Mouse (Mus musculus) B cell, adult 62 days (primary cell): ENCODE measurements around the gene Gm10256. TPM values are rescaled to one million over a fixed set of nuclear protein-coding genes. Genes with fewer than 3 reads are reported as not detected.

ENCODE experiments used
- total RNA-seq: library from RNA; stranded (reverse); gene quantifications from 4 replicates; pipeline ENCODE4 v1.2.4, GENCODE M21; 2023

The Gm10256 gene
- total RNA-seq: not detected in 4 replicates

DNA sequence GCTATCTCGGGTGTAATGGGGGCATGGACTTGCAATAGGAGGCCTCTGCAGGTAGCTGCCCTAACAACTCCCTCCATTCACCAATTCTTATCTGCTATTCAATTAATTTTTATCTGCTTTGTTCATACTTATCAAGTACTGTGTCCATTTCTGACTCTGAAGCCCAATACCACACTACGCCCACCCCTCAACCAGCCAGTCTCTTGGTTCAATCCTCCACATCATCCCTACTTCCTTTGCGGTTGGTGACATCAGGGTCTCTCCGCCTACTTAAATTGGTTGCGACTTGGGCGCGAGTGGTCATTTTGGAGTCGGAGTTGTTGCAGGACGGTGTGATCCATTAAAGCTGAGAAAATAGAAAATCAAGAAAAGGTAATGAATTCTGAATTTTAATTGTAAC lies at the start of gene Gm10256, which contains the start of gene Rbmy:
Gene Gm10256, plus strand, starts transcription at position 320 of the 400 bp plus-strand sequence.
Gene Rbmy, plus strand, starts transcription at position 301 of the 400 bp plus-strand sequence.

DNA sequence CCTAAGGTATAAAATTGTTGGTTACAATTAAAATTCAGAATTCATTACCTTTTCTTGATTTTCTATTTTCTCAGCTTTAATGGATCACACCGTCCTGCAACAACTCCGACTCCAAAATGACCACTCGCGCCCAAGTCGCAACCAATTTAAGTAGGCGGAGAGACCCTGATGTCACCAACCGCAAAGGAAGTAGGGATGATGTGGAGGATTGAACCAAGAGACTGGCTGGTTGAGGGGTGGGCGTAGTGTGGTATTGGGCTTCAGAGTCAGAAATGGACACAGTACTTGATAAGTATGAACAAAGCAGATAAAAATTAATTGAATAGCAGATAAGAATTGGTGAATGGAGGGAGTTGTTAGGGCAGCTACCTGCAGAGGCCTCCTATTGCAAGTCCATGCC lies 34.4 kb upstream of the Gm10256 start, which contains the start of gene Gm4064:
Gene Gm4064, minus strand, starts transcription at position 101 of the 400 bp plus-strand sequence.

DNA sequence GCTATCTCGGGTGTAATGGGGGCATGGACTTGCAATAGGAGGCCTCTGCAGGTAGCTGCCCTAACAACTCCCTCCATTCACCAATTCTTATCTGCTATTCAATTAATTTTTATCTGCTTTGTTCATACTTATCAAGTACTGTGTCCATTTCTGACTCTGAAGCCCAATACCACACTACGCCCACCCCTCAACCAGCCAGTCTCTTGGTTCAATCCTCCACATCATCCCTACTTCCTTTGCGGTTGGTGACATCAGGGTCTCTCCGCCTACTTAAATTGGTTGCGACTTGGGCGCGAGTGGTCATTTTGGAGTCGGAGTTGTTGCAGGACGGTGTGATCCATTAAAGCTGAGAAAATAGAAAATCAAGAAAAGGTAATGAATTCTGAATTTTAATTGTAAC lies 70.2 kb downstream of the Gm10256 start, which contains the start of gene Gm10352:
Gene Gm10352, plus strand, starts transcription at position 301 of the 400 bp plus-strand sequence.

Other genes with a start within 250 kb of the Gm10256 start
- gene H2al2c, start 231.6 kb upstream of the Gm10256 start, total RNA-seq: not detected in 4 replicates
- not detected in 4 replicates for gene Sry, start 167.0 kb upstream of the Gm10256 start, total RNA-seq
- gene H2al2b, start 110.0 kb upstream of the Gm10256 start, total RNA-seq: not detected in 4 replicates
- not detected in 4 replicates for gene Gm4064, start 34.5 kb upstream of the Gm10256 start, total RNA-seq
- not detected in 4 replicates for gene Rbmy, start within 50 bp of the Gm10256 start, total RNA-seq
- not detected in 4 replicates for gene Gm10352, start 70.3 kb downstream of the Gm10256 start, total RNA-seq
- not detected in 4 replicates for gene Gm29289, start 101.9 kb downstream of the Gm10256 start, total RNA-seq